Mouse (Mus musculus): ENCODE results near the gene Ddi2.

Ddi2 gene

DNA sequence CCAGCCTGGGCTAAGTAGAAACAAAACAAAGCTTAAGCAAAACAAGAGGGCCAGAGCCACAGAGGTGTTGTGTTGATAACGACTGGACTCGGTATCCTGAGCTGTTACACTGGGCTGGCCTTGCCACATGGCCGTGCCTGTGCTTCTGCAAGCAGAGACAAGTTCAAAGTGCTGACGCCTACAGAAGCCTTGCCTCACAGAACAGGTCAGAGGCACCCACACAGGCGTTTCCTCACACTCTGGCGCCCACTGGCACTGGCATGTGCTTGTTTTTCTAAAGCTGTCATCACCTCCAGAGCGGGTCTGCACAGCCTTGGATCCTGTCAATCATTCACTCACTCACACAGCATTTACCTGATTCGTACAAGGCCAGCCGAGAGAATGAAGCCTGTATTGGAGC, 18.6 kb upstream of the Ddi2 start:
- DNase-seq = no peak

DNA sequence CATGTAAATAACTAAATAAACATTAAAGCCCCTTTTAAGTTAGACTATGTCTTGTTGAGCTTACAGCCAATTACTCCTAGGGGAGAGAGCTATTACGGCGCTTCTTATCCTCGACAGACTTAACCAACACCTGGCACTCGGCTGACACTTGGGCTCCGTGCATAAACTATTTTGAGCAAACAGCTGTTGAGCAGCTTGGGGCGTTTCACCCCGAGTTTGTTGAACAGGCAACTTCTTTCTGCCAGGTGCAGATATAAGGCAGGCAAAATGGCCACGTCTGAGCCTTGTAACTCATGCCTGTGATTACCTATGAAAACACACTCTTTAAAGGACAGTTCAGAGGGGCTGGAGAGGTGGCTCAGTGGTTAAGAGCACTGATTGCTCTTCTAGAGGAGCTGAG, 14.8 kb upstream of the Ddi2 start:
- no peak for DNase-seq

DNA sequence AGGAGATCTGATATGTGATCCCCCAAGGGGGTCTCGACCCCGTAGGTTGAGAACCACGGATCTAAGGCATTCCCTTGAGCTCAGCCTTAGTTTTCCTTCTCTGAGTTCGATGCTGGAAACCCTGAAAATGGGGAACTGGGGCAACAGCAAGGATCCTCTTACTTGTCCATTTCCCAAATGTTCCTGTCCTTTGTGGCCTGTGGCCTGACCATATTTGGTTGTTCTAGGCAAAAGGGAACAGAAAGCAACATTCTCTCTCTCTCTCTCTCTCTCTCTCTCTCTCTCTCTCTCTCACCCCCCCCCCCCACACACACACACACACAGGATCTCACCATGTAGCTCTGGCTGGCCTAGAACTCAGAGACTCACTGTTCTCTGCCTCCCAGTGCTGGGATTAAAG, 13.6 kb upstream of the Ddi2 start:
- no peak for DNase-seq

DNA sequence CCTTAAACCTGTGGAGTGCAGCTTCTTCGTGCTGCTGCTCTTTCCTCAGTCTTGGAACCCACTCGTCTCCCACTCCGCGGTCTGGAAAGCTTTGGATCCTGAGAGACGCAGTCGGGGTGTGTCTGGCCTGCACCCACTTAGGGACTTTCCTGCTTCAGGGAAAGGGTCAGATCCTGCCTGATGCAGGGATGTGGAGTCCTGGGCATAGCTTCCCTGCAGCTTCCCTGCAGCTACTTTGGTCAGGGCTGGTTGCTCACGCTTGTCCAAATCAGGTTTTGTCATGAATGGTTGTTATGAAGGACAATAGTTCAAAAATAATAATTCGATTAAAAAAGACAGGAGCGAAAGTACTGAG, 12.0 kb upstream of the Ddi2 start:
- no peak for DNase-seq

DNA sequence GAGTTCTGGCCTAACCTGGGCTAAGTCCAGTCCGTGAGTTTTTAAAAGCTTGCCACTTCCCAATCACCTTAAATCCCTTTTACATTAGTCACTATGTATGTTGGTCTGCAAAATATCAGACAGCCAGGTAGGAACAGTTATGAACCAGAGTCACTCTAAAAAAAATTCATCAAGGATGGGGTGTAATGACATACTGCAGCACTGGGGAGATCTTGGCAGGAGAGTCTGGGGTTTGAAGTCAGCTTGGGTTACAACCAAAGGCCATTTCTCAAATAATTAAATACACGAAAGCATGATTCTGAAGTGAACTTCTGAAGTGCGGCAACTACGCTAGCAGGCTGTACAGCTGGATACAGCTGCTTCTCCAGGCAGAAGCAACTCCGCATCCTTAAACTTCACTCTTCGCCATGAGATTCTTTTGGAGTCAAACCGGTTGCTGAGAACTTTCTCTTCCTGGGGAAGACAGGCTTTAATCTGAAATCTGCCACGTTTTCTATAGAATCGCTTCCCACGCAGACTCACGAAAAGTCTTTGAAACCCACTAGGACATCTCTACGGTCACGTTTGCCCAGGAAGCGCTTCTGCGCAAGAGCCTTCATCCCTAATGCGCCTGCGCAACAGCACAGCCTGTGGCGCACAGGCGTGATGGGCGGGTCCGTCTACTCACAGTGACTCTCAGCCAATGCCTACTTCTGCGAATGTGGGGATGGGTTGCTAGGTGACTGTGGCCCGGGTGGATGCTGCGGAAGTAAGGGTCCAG, 11.4 kb upstream of the Ddi2 start:
- DNase-seq = peak; percentile 89

DNA sequence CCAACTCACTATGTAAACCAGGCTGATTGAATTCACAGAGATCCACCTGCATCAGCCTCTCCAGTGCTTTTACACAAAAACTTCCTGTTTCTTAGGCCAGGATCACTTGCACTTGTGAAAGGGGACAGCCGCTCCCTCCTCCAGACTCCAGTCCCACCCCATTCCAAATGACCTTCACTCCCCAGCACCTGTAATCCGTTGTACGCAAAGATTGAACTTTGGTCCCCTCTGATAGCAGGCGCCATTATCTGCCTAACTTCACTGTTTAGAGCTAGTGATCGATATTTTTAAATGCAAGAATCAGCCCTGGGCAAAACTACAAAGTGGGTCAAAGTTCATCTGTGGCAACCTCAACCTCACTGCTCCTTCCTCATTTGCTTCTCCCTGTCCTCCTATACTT, 8.5 kb upstream of the Ddi2 start:
- no peak for DNase-seq

DNA sequence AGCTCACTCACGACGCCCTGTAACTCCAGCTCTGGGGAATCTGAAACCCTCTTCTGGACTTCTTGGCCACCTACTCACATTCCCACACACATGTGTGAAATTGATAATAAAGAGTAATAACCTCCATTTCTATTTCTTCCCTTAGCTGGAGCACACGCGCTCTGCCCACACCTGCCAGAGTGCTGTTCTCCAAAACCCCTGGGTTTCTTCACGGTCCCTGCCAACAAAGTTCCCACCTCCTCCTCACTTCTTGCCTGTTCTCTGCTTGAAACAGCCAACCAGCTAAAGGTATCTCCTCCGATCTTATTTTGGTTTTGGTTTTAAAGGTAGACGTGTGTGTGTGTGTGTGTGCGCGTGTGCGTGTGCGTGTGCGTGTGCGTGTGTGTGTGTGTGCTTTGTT, 7.2 kb upstream of the Ddi2 start:
- no peak for DNase-seq

DNA sequence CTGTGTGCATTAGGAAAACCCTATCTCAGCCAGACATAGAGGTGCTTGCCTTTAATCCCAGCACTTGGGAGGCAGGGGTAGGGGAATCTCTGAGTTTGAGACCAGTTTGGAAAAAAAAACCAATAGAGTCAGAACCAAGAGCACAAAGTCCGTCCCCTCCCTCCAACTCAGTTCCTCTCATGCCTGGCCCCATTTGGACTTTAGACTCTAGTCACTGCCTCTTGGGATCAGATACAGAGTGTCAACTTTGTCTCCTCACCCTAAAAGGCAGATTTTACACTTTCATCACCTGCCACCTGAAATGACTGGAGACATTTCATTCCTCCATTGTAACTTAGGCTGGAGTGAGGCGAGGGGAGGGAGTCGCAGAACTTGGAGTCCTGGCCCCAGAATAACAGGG, 6.0 kb upstream of the Ddi2 start:
- no peak for DNase-seq

DNA sequence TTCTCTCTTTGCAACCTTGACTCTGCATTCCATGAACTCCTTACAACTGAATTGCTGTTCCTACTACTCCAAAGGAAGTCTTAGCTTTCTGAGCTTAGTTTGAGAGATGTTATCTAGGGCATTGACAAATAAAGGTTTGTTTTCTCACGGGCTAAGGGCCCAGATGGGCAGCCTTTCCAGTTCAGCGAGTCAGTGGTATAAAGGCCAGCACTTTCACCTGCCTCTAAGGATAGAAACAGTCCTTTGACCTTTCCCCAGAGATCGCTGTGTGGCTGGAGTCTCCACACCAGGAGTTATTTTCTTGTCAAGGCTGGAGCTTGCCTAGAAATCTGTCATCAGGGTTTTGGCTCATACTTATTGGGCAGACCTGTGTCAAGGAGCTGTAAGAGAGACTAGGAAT, 2.5 kb upstream of the Ddi2 start:
- DNase-seq = no peak

DNA sequence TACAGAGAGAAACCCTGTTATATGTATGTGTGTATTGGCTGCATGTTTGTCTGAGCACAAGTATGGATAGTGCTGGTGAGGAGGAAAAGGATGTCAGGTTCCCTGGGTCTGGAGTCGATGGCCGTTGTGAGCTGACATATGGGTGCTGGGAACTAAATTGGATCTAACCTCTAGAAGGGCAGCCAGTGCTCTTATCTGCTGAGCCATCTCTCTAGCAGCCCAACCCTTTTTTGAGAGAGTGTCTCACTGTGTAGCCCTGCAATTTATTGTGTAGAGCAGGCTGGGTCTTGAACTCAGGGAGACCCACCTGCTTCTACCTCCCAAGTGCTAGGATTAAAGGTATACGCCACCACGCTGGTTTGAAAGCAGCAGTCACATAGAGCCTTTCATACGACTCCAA, 2.1 kb upstream of the Ddi2 start:
- no peak for DNase-seq

DNA sequence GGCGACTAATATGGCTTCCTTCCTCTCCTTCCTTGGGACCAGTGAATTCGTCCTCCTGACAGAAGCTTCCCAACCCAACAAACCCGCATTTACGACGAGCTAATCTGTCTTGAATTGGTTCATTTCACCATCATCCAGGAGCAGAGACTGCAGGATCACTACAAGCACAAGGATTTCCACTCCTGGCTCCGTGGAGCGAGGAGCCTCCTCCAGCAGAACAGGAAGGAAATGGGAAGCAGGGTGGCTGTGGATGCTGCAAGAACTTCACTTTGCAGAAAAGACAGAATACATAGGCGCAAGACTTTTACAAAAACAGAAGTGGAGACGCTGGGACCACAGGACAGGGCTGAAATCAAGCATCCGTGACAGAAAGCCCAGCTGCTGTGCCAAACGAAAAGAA, 1.4 kb upstream of the Ddi2 start:
- DNase-seq = no peak

DNA sequence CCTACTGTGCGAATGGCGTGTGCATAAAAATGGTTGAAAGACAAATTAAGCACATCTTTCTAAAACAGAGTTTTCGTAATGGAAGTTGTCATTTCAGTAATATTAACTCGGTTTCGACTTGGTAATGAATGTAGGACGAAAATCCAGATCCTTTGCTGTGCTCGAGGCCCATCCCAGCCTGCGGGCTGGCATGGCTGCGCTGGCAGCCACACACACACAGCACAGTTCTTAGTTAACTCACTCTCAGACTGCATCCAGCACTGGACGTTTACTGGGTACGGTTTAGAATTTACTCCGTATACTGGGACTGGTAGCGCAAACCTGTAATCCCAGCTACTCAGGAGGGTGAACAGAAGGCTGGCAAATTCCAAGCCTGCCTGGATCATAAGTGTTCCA, 452 bp upstream of the Ddi2 start:
- DNase-seq = no peak

DNA sequence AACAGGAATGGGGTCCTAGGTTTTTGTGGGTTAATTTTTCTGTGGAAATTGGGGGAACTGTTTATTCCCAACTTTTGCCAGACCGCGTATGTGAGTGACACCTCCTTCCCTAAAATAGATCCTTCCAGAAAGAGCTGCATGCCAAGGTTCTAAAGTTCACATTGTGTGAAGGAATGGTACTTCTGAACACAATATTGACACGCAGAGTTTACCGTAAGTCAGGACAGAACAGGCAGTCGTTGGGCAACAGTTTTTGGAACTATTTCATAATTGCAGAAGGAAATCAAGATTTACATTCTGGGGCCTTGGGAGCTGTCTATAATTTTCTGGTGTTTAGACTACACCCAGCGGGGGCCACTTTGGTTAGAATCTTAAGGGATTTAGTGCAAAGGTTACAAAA, 1.3 kb downstream of the Ddi2 start:
- DNase-seq = peak; percentile 30

DNA sequence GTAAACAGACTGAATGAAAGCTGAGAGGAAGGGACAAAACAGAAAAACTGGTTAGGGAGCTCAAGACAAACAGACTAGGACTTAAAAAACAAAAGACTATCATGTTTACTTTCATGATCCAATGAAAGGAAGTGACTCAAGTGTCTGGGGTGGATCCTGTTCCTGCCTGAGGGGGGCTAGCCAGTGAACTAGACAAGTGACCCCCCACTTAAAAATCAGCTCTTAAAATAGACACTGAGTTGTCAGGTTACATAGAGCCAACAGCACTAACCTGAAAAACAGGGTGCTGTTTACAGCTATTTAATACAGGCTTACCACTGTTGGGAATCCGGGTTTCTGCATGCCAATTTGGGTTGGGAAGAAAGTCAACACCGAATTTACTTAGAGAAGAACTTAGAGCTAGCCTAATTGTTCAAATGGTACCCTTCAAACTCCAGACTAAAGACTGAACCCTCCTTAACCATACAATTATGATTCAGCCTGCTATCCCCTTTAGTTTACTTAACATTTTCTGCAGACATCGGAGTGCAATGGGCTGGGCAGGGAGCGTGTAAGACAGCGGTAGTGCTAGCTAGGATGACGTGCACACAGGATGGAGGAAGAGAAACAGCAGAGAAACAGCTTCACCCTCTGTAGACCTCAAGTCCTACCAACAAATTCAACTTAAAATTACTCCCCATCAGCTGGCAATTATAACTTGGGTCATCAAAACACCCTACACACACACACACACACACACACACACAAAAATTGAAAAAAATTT, 2.3 kb downstream of the Ddi2 start:
- DNase-seq = peak; percentile 30

DNA sequence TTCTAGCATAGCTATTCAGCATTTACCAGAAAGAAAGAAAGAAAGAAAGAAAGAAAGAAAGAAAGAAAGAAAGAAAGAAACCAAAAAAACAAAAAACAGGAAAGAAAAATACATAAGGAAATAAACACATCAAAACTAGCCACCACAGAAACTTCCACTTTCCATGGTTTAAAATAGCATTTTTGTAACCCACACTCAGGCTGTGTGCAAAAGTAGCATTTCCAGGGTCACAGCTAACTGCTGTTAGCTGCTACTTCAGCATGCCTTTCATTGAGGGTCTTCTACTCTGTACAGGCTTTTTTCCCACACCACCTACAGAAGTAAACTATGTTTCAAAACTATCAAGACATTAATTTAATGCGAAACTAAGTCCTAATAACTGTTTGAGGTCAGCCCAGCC, 3.9 kb downstream of the Ddi2 start:
- no peak for DNase-seq

DNA sequence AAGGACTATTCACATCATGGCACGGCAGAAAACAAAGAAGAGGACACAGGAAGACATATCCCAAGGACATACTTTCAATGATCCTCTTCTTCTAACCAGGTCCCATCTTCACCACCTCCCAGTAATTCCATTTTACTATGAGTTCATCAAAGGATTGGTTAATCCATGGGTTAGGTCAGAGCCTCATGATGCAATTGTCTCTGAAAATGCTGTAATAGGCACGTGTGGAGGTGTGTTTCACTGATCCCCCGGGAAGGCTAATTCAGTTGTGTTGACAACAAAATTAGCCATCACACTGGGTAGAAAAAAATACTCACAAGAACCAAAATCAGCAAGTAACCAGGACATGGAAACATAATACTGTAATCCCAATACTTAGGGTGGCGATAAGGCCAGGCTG, 5.6 kb downstream of the Ddi2 start:
- no peak for DNase-seq

DNA sequence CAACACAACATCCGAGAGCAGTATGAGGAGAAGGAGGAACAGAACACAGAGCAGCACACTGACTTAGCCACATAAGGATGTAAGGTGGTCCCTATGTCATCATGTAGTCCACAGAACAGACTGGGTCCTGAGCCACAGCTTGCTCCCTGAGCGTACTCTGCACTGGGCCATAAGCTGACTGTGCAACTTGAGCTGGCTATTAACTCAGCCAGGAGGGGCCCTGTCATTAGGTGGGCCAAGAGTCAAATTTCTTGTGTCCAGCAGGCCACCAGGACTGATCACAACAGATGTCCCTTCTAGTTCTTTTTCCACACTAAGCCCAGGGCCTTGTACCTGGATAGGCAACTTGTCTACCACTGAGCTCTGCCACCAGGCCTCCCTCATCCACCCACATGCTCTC, 8.2 kb downstream of the Ddi2 start:
- DNase-seq = no peak

DNA sequence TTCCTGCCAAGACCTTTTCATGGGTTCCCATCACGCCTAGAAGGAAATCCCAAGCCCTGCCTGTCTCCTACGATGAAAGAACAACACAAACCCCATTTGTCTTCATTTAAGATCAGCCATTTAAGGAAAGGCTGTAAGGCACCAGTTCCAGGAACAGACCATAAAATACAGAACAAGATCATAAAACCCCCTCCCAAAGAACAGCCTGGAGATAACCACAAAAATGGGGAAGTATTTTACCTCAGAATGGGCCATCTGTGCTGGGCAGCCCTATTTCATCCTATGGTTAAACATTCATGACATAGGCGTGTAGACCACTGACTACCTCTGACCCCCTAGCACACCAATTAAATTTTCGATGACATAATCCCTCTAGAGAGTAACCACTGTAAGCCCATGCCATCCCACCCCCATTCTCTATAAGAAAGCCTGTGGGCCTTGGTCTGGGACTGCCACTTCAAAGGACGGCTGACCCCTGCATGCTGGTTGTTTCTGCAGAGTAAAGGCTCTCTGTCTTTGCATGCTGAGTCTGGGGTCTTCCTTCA, 9.5 kb downstream of the Ddi2 start:
- no peak for DNase-seq

DNA sequence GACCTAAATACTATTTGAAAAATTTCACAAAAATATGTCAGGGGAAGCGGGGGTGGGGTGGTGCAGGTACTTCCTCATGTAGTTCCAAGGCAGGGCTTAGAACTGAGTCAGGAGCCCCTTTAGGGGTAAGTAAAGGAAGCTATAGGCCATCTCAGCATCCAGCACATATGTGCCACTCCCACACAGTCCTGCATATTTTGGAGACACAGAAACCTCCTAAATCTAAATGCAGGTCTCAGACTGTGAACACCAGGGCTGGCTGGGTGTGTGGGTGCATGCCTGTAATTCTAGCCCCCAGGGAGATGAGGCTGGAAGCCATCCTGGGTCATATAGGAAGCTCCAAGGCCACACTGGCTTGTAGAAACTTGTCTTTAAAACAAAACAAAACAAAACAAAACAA, 12.0 kb downstream of the Ddi2 start:
- no peak for DNase-seq

DNA sequence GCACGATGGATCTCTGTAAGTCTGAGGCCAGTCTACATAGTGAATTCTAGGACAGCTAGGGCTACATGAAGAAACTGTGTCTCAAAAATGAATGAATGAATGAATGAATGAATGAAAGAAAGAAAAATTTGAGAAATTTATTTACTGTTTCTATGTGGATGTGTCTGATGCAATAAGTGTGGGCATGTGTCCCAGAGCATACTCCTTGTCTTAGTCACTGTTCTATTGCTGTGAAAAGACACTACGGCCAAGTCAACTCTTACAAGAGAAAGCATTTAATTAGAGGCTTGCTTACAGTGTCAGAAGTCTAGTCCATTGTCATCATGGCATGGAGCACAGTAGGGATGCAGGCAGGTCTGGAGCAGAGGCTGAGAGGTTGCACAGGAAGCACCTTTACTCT, 14.2 kb downstream of the Ddi2 start:
- no peak for DNase-seq

DNA sequence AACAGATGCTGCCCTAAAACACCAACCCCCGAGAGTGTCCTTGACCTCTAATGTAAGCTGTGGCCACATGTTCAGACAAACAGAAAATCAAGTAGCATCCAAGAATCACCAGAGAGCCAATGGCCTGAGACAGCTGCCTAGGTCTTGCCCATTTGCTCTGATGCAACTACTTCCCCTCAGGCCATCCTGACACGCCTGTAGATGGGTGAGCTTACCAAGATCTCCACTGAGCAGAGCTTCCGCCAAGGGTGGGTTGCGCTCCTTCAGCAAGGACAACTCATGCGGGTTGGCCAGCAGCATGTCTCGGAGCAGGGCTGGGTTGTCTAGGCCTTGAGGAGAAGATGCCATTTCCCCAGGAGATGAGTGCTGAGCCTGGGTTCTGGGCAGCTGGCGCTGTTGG, 15.2 kb downstream of the Ddi2 start:
- no peak for DNase-seq

DNA sequence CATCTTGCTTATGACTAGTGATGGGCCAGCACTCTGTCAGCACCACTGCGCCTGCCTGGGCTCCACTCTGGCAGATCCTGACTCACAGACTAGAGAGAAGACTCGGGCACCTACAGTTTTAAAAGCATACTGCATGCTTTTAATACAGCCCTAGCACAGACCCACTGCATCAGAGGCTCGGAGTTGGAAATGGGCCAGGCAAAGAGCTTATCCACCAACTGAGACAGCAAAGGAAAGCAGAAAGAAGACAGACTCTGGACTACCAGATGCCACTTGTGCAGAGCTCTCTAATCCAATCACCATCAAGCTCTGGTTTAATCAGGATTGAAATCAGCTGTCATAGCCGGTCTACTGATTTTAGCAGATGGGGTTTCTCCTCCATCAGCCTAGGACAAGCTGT, 17.9 kb downstream of the Ddi2 start:
- DNase-seq = peak; percentile 30

DNA sequence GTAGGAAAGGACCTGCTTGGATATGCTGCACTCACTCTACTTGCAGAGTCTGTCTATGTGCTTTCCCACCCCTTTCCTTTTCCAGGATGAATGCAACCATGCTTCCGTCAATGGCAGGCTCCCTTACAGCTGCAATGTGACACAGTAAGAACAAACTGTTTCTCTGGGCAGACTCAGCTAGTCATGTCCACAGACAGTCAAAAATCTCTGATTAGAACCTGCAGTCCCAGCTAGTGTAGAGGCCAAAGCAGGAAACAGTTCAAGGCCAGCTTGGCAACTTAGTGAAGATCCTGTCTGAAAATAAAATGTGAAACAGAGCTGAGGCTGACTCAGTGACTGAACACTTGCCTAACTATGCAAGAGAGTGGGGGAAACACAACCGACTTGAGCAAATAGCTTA, 18.6 kb downstream of the Ddi2 start:
- no peak for DNase-seq

DNA sequence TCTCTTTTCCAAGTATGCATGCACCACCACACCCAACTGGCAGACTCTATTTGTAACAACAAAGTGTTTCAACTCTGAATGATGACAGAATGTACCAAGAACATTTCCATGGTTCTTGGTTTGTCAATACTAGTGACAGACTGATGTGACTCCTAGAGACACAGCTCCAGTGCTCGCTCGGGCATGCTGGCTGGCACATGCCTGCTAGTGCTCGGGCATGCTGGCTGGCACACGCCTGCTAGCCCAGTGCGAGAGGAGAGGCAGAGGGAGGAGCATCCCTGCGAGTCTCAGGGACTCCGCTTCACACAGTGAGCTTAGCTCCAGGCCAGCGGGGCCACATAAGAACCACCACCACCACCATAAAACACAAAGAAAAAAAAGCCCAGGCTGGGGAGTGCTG, 28.5 kb downstream of the Ddi2 start:
- DNase-seq = no peak

DNA sequence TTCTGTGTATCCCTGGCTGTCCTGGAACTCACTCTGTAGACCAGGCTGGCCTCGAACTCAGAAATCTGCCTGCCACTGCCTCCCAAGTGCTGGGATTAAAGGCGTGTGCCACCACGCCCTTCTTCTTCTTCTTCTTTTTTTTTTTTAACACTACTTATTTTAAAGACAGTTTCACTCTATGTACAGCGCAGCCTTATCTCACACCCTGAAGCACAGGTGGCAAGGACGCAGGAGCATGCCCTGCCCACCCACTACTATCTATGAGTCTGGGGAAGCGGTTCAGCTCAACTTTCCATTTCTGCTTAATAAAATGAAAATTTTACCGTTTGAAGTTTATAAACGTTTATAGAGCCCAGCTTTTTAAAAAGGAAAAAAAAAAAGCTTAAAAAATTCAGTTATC, 34.7 kb downstream of the Ddi2 start:
- no peak for DNase-seq
